In genomic region chr14:22745882-22746480, GRCm38 (mm10) we compare ENCODE assay signal across 9 mouse cellular contexts.
DNase-seq lines count a peak whose midpoint lies in the region; ATAC-seq lines count a peak whose summit lies in the region.
"Had no signal": no experiment of that assay in that cellular context is flagged by ENCODE, and none has a peak within 500 bp of the region (broad histone marks: within the 10 kb centered on the region; RNA-seq: fewer than 3 reads in every experiment).

No protein-coding gene starts in this region.

- WGBS in hindbrain, embryonic 12.5 days, result 2% methylated on average over 5 of the region's 5 CpGs

- peak; percentile 56 for ATAC-seq in hindbrain, embryonic 12.5 days (ENCODE audit: low FRiP score)

- no peaks in the 10 kb centered on the region for H3K27me3 ChIP-seq in hindbrain, embryonic 12.5 days

- peak; percentile 10 for DNase-seq in testis, postnatal 14 days (ENCODE audit: low spot score)
- DNase-seq in testis, postnatal 10 days (ENCODE audit: low spot score), result no peak
- peak; percentile 67 for DNase-seq in lung, postnatal 36 days
- no peak for DNase-seq in left cerebral cortex, postnatal 36 days (ENCODE audit: low spot score in 2 of 2)
- DNase-seq in yolk sac, embryonic 10.5 days (ENCODE audit: low spot score), result no peak
- DNase-seq in c-Kit-positive CD71-positive TER-119-positive erythroid progenitor cells, embryonic 14.5 days (ENCODE audit: low spot score), result no peak
- DNase-seq in cerebellum, postnatal 4 days (ENCODE audit: low spot score in 2 of 2), result no peak

- no peaks in the 10 kb centered on the region for H3K36me3 ChIP-seq in hindbrain, embryonic 12.5 days
- H3K36me3 ChIP-seq: G1E had no signal

- intact Hi-C loops in left cerebral cortex, postnatal 36 days (cut with DNase I), result no loop called here

- peaks cover 15% of the 10 kb centered on the region for H3K4me1 ChIP-seq in hindbrain, embryonic 12.5 days

- no peak overlapping the region for H3K4me2 ChIP-seq in hindbrain, embryonic 12.5 days (replicated peaks)

- no peak overlapping the region for H3K4me3 ChIP-seq in hindbrain, embryonic 12.5 days

- no peak overlapping the region for H3K9ac ChIP-seq in hindbrain, embryonic 12.5 days

- H3K9me3 ChIP-seq in hindbrain, embryonic 12.5 days (replicated peaks), result no peaks in the 10 kb centered on the region
- H3K9me3 ChIP-seq: G1E had no signal

- H3K27ac ChIP-seq in hindbrain, embryonic 12.5 days, result peak overlapping the region; percentile 44

Comparison
In these comparisons a context has a peak if more than half of its experiments do, and no peak if none do; other contexts are left out.
1. DNase-seq: peak in testis, postnatal 14 days (single experiment) and lung, postnatal 36 days (single experiment); none in testis, postnatal 10 days (single experiment), left cerebral cortex, postnatal 36 days (0 of 2), yolk sac, embryonic 10.5 days (single experiment), c-Kit-positive CD71-positive TER-119-positive erythroid progenitor cells, embryonic 14.5 days (single experiment) and cerebellum, postnatal 4 days (0 of 2).